Mouse (Mus musculus) myocyte (in vitro differentiated cells): ENCODE measurements around the gene Dlg2. TPM values are rescaled to one million over a fixed set of nuclear protein-coding genes. Genes with fewer than 3 reads are reported as not detected.

Experiments used
- H3K27me3 ChIP-seq: one replicate; pipeline ENCODE4 v1.6.1; 2011; ENCODE audit not compliant: control insufficient read depth, insufficient read depth, insufficient read length
- H3K36me3 ChIP-seq: one replicate; pipeline ENCODE4 v1.6.1; 2011; ENCODE audit not compliant: control insufficient read depth, insufficient read depth
- H3K4me2 ChIP-seq: one replicate; pipeline ENCODE4 v1.6.1; 2011; ENCODE audit warnings: low read depth, control low read depth
- H3K4me3 ChIP-seq: one replicate; pipeline ENCODE4 v1.5.1; 2011; ENCODE audit warnings: mild to moderate bottlenecking, control low read depth, moderate library complexity
- H3K79me2 ChIP-seq: one replicate; pipeline ENCODE4 v1.6.1; 2011; ENCODE audit not compliant: control insufficient read depth, insufficient read depth
- H3ac ChIP-seq: one replicate; pipeline ENCODE4 v1.6.1; 2011; ENCODE audit not compliant: control insufficient read depth, insufficient read length
- CEBPB ChIP-seq: IDR thresholded peaks from 2 replicates; pipeline ENCODE4 v1.6.1; 2011; ENCODE audit warnings: mild to moderate bottlenecking, moderate library complexity; ENCODE audit not compliant: poor library complexity, insufficient read depth, severe bottlenecking
- E2F4 ChIP-seq: IDR thresholded peaks from one replicate; pipeline ENCODE4 v1.6.1; 2011; ENCODE audit warnings: mild to moderate bottlenecking, control low read depth, moderate library complexity; ENCODE audit not compliant: insufficient read depth
- MAX ChIP-seq: IDR thresholded peaks from one replicate; pipeline ENCODE4 v1.6.1; 2011; ENCODE audit warnings: low read depth, mild to moderate bottlenecking, control low read depth
- MYOD1 ChIP-seq, 3 experiments: IDR thresholded peaks; one replicate each; pipeline ENCODE4 v1.6.1; 2011; ENCODE audit warnings: control low read depth in 2 of 3, low read depth in 2 of 3, mild to moderate bottlenecking in 2 of 3, moderate library complexity in 1 of 3; ENCODE audit not compliant: insufficient read length in 2 of 3, control insufficient read depth in 1 of 3
- MYOG ChIP-seq, 3 experiments: IDR thresholded peaks; one replicate each; pipeline ENCODE4 v1.6.1; 2011; ENCODE audit warnings: control low read depth in 2 of 3, low read depth in 2 of 3, mild to moderate bottlenecking in 2 of 3; ENCODE audit not compliant: insufficient read length in 2 of 3, control insufficient read depth in 1 of 3, insufficient read depth in 1 of 3
- POLR2A ChIP-seq: IDR thresholded peaks from one replicate; pipeline ENCODE4 v1.6.1; 2011; ENCODE audit warnings: low read depth, mild to moderate bottlenecking, control low read depth, moderate library complexity; ENCODE audit not compliant: insufficient read length
- POLR2AphosphoS2 ChIP-seq: IDR thresholded peaks from one replicate; pipeline ENCODE4 v1.6.1; 2011; ENCODE audit warnings: low read depth, control low read depth; ENCODE audit not compliant: insufficient read length
- REST ChIP-seq: IDR thresholded peaks from one replicate; pipeline ENCODE4 v1.6.1; 2011; ENCODE audit warnings: mild to moderate bottlenecking, control low read depth, moderate library complexity; ENCODE audit not compliant: insufficient read depth, insufficient read length
- SRF ChIP-seq: IDR thresholded peaks from one replicate; pipeline ENCODE4 v1.6.1; 2011; ENCODE audit warnings: low read depth; ENCODE audit not compliant: control insufficient read depth, insufficient read length
- TCF12 ChIP-seq: IDR thresholded peaks from one replicate; pipeline ENCODE4 v1.6.1; 2011; ENCODE audit warnings: mild to moderate bottlenecking, control low read depth; ENCODE audit not compliant: poor library complexity, insufficient read depth, severe bottlenecking
- TCF3 ChIP-seq: IDR thresholded peaks from one replicate; pipeline ENCODE4 v1.6.1; 2011; ENCODE audit warnings: low read depth, control low read depth; ENCODE audit not compliant: insufficient read length
- USF1 ChIP-seq: IDR thresholded peaks from one replicate; pipeline ENCODE4 v1.6.1; 2011; ENCODE audit warnings: low read depth, mild to moderate bottlenecking, control low read depth, moderate library complexity
- polyA plus RNA-seq: library from polyadenylated mRNA; unstranded; fragments of >200 nt; fragmentation: generic; extraction: Trizol; gene quantifications from one replicate; pipeline ENCODE4 v1.2.1, GENCODE M21; 2012; ENCODE audit warnings: missing spikeins

Dlg2 gene
- polyA plus RNA-seq, 1 experiment, result 0.65 TPM

DNA sequence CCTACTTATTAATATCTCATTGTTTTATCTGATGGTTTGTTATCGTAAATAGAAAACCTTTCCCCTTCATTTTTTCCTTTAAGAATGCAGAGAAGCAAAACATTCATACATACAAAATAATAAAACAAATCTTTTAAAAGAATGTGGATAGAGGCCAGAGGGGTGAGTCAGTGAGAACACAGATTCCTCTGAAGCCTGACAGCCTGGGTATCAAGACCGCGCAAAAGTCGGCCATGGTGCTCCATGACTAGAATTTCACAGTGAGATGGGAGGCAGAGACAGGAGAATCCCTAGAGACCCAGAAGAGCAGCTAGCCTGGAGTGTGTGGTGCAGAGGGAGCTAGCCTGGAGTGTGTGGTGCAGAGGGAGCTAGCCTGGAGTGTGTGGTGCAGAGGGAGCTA is 2010.4 kb downstream of the Dlg2 start:
- H3K36me3 ChIP-seq, result no peaks in the 10 kb centered on the region
- no peaks in the 10 kb centered on the region for H3K79me2 ChIP-seq
- H3K4me2 ChIP-seq, result no peak overlapping the region
- no peak overlapping the region for H3K4me3 ChIP-seq
- H3ac ChIP-seq, result no peak overlapping the region
- TF ChIP-seq TCF3 (no peak), MYOG (IDR thresholded peaks at IDR 0.05; ENCODE audit: control insufficient read depth in 1 of 3, insufficient read depth in 1 of 3, insufficient read length in 2 of 3, low read depth in 2 of 3) (no peak), MAX (no peak), MYOD1 (IDR thresholded peaks at IDR 0.05; ENCODE audit: control insufficient read depth in 1 of 3, insufficient read length in 2 of 3, low read depth in 2 of 3) (no peak), POLR2A (no peak), USF1 (no peak), CEBPB (no peak), E2F4 (no peak), POLR2AphosphoS2 (no peak), TCF12 (no peak), SRF (no peak), REST (no peak)
- H3K27me3 ChIP-seq, result no peaks in the 10 kb centered on the region

DNA sequence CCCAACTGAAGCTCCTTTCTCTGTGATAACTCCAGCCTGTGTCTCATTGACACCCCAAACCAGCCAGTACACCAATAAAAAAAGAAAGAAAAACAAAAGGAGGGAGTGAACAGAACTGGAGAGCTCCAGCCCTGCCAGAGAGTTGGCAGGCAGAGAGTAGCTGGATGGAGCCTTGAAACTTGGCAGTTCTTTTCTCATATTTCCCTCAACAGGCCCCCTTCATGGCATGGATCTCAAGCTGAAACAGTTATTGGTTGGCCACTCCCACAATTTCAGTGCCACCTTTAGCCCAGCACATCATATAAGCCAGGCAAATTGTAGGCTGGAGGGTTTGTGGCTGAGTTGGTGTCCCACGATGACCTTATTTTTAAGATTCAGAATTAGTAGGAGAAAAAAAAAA is 2015.8 kb downstream of the Dlg2 start:
- Histone ChIP-seq H3K4me3 (no peak overlapping the region), H3K36me3 (no peaks in the 10 kb centered on the region), H3ac (no peak overlapping the region), H3K79me2 (no peaks in the 10 kb centered on the region), H3K4me2 (no peak overlapping the region), H3K27me3 (no peaks in the 10 kb centered on the region)
- TF ChIP-seq POLR2AphosphoS2, result no peak
- no peak for TF ChIP-seq MAX
- TF ChIP-seq E2F4, result no peak
- TF ChIP-seq POLR2A, result no peak
- no peak for TF ChIP-seq USF1
- TF ChIP-seq TCF12, result no peak
- no peak for TF ChIP-seq MYOG (IDR thresholded peaks at IDR 0.05; ENCODE audit: control insufficient read depth in 1 of 3, insufficient read depth in 1 of 3, insufficient read length in 2 of 3, low read depth in 2 of 3)
- TF ChIP-seq MYOD1 (IDR thresholded peaks at IDR 0.05; ENCODE audit: control insufficient read depth in 1 of 3, insufficient read length in 2 of 3, low read depth in 2 of 3), result no peak
- TF ChIP-seq REST, result no peak
- no peak for TF ChIP-seq SRF
- no peak for TF ChIP-seq CEBPB
- no peak for TF ChIP-seq TCF3

DNA sequence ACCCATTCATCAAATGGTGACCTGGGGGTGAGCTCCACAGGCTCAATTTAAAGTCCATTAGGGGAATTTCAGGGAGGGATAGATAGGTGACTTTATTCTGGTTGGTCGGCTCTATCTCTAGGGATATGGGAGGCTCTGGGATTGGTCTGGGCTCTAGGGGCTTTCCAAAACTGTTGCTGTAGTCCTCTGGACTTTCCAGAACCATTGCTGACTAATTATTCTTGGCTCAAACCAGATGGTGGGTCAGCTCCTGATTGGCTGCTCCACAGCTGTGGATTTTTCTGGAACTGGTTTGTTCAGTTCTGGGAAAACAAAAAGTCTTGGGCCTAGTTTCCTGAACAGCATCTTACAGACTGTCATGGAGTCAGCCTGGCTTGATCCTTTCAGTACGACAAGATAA is 2017.0 kb downstream of the Dlg2 start:
- no peaks in the 10 kb centered on the region for H3K27me3 ChIP-seq
- H3K4me3 ChIP-seq, result no peak overlapping the region
- no peak overlapping the region for H3ac ChIP-seq
- H3K36me3 ChIP-seq, result no peaks in the 10 kb centered on the region
- H3K4me2 ChIP-seq, result no peak overlapping the region
- TF ChIP-seq CEBPB, result no peak
- H3K79me2 ChIP-seq, result no peaks in the 10 kb centered on the region

Other genes starting within 250 kb of the Dlg2 start
- gene Ccdc83, start 210.9 kb upstream of the Dlg2 start, polyA plus RNA-seq, result 0.10 TPM
- gene Sytl2, start 174.4 kb upstream of the Dlg2 start, polyA plus RNA-seq, result 21.2 TPM
- 0.07 TPM for gene Ccdc89, start 50.1 kb upstream of the Dlg2 start, polyA plus RNA-seq
- gene Crebzf, start 33.9 kb upstream of the Dlg2 start, polyA plus RNA-seq, result 18.0 TPM
- 119 TPM for gene Tmem126a, start 19.4 kb upstream of the Dlg2 start, polyA plus RNA-seq
- gene Tmem126b, start 671 bp upstream of the Dlg2 start, polyA plus RNA-seq, result 6.7 TPM